12 mouse cellular contexts compared by ENCODE assay signal in genomic region chr5:107973310-107973709, GRCm38 (mm10). TPM values are rescaled to one million over a fixed set of nuclear protein-coding genes. Genes with fewer than 3 reads are reported as not detected.
DNase-seq lines count a peak whose midpoint lies in the region; ATAC-seq lines count a peak whose summit lies in the region.
"Had no signal": no experiment of that assay in that cellular context is flagged by ENCODE, and none has a peak within 500 bp of the region (broad histone marks: within the 10 kb centered on the region; RNA-seq: fewer than 3 reads in every experiment).

No protein-coding gene starts in this region.

- no peak overlapping the region for H3K9ac ChIP-seq in kidney, embryonic 15.5 days
- H3K9ac ChIP-seq: forebrain, embryonic 13.5 days; lung, embryonic 14.5 days had no signal

- no peak overlapping the region for H3K27ac ChIP-seq in embryonic facial prominence, embryonic 10.5 days (replicated peaks)
- no peak overlapping the region for H3K27ac ChIP-seq in kidney, embryonic 15.5 days
- H3K27ac ChIP-seq: forebrain, embryonic 13.5 days had no signal

- intact Hi-C loops in gastrocnemius, postnatal 14 days (cut with DNase I; ENCODE audit: low total_unique reads), result no loop called here

- WGBS in embryonic facial prominence, embryonic 10.5 days, result 57% methylated on average over 2 of the region's 2 CpGs
- 61% methylated on average over 2 of the region's 2 CpGs for WGBS in kidney, embryonic 15.5 days

- no peak overlapping the region for H3K4me3 ChIP-seq in embryonic facial prominence, embryonic 10.5 days
- H3K4me3 ChIP-seq in kidney, embryonic 15.5 days (replicated peaks), result no peak overlapping the region
- H3K4me3 ChIP-seq: forebrain, embryonic 13.5 days had no signal

- H3K9me3 ChIP-seq in embryonic facial prominence, embryonic 10.5 days, result no peaks in the 10 kb centered on the region
- no peaks in the 10 kb centered on the region for H3K9me3 ChIP-seq in kidney, embryonic 15.5 days (replicated peaks)
- H3K9me3 ChIP-seq: forebrain, embryonic 13.5 days had no signal

- DNase-seq in gastrocnemius, postnatal 14 days, result peak; percentile 8
- no peak for DNase-seq in gastrocnemius, postnatal 10 days
- peak; percentile 19 for DNase-seq in embryonic facial prominence, embryonic 10.5 days (ENCODE audit: low spot score)
- no peak for DNase-seq in right cerebral cortex, postnatal 14 days
- DNase-seq in right cerebral cortex, adult 18-20 months, result no peak
- no peak for DNase-seq in cerebellum, adult 9-10 months
- DNase-seq: heart, postnatal 10 days; lung, embryonic 14.5 days had no signal

- H3K4me1 ChIP-seq in embryonic facial prominence, embryonic 10.5 days, result peaks cover 21% of the 10 kb centered on the region
- peaks cover 14% of the 10 kb centered on the region for H3K4me1 ChIP-seq in kidney, embryonic 15.5 days
- H3K4me1 ChIP-seq: forebrain, embryonic 13.5 days had no signal

- H3K27me3 ChIP-seq in embryonic facial prominence, embryonic 10.5 days (replicated peaks; ENCODE audit: low read depth, poor library complexity, severe bottlenecking), result no peaks in the 10 kb centered on the region
- no peaks in the 10 kb centered on the region for H3K27me3 ChIP-seq in kidney, embryonic 15.5 days
- H3K27me3 ChIP-seq: forebrain, embryonic 13.5 days had no signal

- no peaks in the 10 kb centered on the region for H3K36me3 ChIP-seq in embryonic facial prominence, embryonic 10.5 days (replicated peaks)
- no peaks in the 10 kb centered on the region for H3K36me3 ChIP-seq in kidney, embryonic 15.5 days

- 0 out of 2 replicates have a peak, but pooled peaks have one; percentile 43 for ATAC-seq in kidney, embryonic 15.5 days (replicated peaks; ENCODE audit: low FRiP score)
- ATAC-seq in megakaryocyte, adult 5-6 weeks (ENCODE audit: poor library complexity, severe bottlenecking), result peak; percentile 41; the same call in 1 of the 2 replicates
- ATAC-seq: forebrain, embryonic 13.5 days; intestine, postnatal 0 days had no signal

- H3K4me2 ChIP-seq in kidney, embryonic 15.5 days, result no peak overlapping the region
- H3K4me2 ChIP-seq: forebrain, embryonic 13.5 days; lung, embryonic 14.5 days had no signal

RNA-seq across cellular contexts. Expression of gene Fam69a, which starts 13.6 kb away (rescaled TPM):
- 10 to 100 TPM; 30.2 to 36.7 TPM for total RNA-seq in gastrocnemius, postnatal 14 days (2021)
- total RNA-seq in gastrocnemius, postnatal 10 days (2021), result 10 to 100 TPM; 51.1 to 65.5 TPM
- polyA plus RNA-seq in embryonic facial prominence, embryonic 10.5 days (2016; fragmentation: Nextera tagmentation; extraction: Ambion mirVana), result 16.5 and 16.7 TPM in 2 replicates
- polyA plus RNA-seq in kidney, embryonic 15.5 days (2015; fragmentation: Nextera tagmentation; extraction: Ambion mirVana), result 19.1 and 21.3 TPM in 2 replicates
- 138 and 149 TPM in 2 replicates for total RNA-seq in megakaryocyte, adult 5-6 weeks (2015)
- 55.5 and 60.0 TPM in 2 replicates for total RNA-seq in megakaryocyte, adult 5-6 weeks (2017)

Comparison
In these comparisons a context has a peak if more than half of its experiments do, and no peak if none do; other contexts are left out.
1. DNase-seq: peak in gastrocnemius, postnatal 14 days (single experiment) and embryonic facial prominence, embryonic 10.5 days (single experiment); none in gastrocnemius, postnatal 10 days (single experiment), right cerebral cortex, postnatal 14 days (single experiment), right cerebral cortex, adult 18-20 months (single experiment) and cerebellum, adult 9-10 months (single experiment).